Mouse (Mus musculus) regulatory T cell (primary cell): ENCODE measurements around the gene Zhx3.

Experiments
- in situ Hi-C: fragments of 300-600 bp; cut with MboI, MseI; formaldehyde crosslinking; loops from one replicate; pipeline ENCODE4 v1.15.1; 2025; ENCODE audit warnings: high pct_unique_total_duplicates

Gene Zhx3

GRCm38 (mm10) chr2:160872890-160873382 is at the start of gene Zhx3:
Gene Zhx3, minus strand, starts transcription at chr2:160872998.
- in situ Hi-C loops = loop anchor here (5.0 kb wide), 1 partner anchor 136 kb away; no protein-coding TSS in a partner anchor

- in situ Hi-C loops = no loop called here
Measured at GRCm38 (mm10) chr2:160921285-160921684, 48.5 kb upstream of the Zhx3 start.

- in situ Hi-C loops = no loop called here
Measured at GRCm38 (mm10) chr2:160918930-160919215, 46.1 kb upstream of the Zhx3 start.

- in situ Hi-C loops = no loop called here
Measured at GRCm38 (mm10) chr2:160918154-160918929, 45.5 kb upstream of the Zhx3 start.

GRCm38 (mm10) chr2:160917313-160917712 is 44.5 kb upstream of the Zhx3 start:
- in situ Hi-C loops = no loop called here

GRCm38 (mm10) chr2:160916714-160917113 is 43.9 kb upstream of the Zhx3 start:
- in situ Hi-C loops = no loop called here

GRCm38 (mm10) chr2:160915821-160916610 is 43.2 kb upstream of the Zhx3 start:
- in situ Hi-C loops = no loop called here

- in situ Hi-C loops = no loop called here
Measured at GRCm38 (mm10) chr2:160914656-160915055, 41.9 kb upstream of the Zhx3 start.

GRCm38 (mm10) chr2:160912231-160912671 is 39.5 kb upstream of the Zhx3 start, which contains the start of gene Emilin3:
Gene Emilin3, minus strand, starts transcription at chr2:160912328.
- in situ Hi-C loops = no loop called here

- in situ Hi-C loops = no loop called here
Measured at GRCm38 (mm10) chr2:160911558-160912201, 38.9 kb upstream of the Zhx3 start.

GRCm38 (mm10) chr2:160910633-160911032 is 37.8 kb upstream of the Zhx3 start:
- in situ Hi-C loops = no loop called here

GRCm38 (mm10) chr2:160908607-160909006 is 35.8 kb upstream of the Zhx3 start:
- in situ Hi-C loops = loop anchor here (10.0 kb wide), 1 partner anchor 534 kb away; no protein-coding TSS in a partner anchor

GRCm38 (mm10) chr2:160906101-160906500 is 33.3 kb upstream of the Zhx3 start:
- in situ Hi-C loops = loop anchor here (10.0 kb wide), 1 partner anchor 531 kb away; no protein-coding TSS in a partner anchor

- in situ Hi-C loops = loop anchor here (10.0 kb wide), 1 partner anchor 530 kb away; no protein-coding TSS in a partner anchor
Measured at GRCm38 (mm10) chr2:160905301-160905700, 32.5 kb upstream of the Zhx3 start.

GRCm38 (mm10) chr2:160901656-160902412 is 29.0 kb upstream of the Zhx3 start:
- in situ Hi-C loops = loop anchor here (10.0 kb wide), 1 partner anchor 527 kb away; no protein-coding TSS in a partner anchor

GRCm38 (mm10) chr2:160891697-160892096 is 18.9 kb upstream of the Zhx3 start:
- in situ Hi-C loops = no loop called here

- in situ Hi-C loops = no loop called here
Measured at GRCm38 (mm10) chr2:160891045-160891444, 18.2 kb upstream of the Zhx3 start.

GRCm38 (mm10) chr2:160887859-160888258 is 15.1 kb upstream of the Zhx3 start:
- in situ Hi-C loops = no loop called here

- in situ Hi-C loops = no loop called here
Measured at GRCm38 (mm10) chr2:160887284-160887683, 14.5 kb upstream of the Zhx3 start.

GRCm38 (mm10) chr2:160886221-160886620 is 13.4 kb upstream of the Zhx3 start:
- in situ Hi-C loops = no loop called here

GRCm38 (mm10) chr2:160884830-160885229 is 12.0 kb upstream of the Zhx3 start:
- in situ Hi-C loops = loop anchor here (5.0 kb wide), 2 partner anchors 168 to 283 kb away; no protein-coding TSS in a partner anchor
